Comparison of ENCODE assay signal across 8 mouse cellular contexts in genomic region chr8:124346852-124347523, GRCm38 (mm10).
DNase-seq lines count a peak whose midpoint lies in the region; ATAC-seq and TF ChIP-seq lines count a peak whose summit lies in the region.

No protein-coding gene starts in this region.

- DNase-seq in layer of hippocampus, adult 2 months (ENCODE audit: low spot score in 2 of 2) = peak; percentile 54 to 75
- no peak for DNase-seq in layer of hippocampus, adult 8-10 months (ENCODE audit: low spot score in 2 of 2)
- peak; percentile 65 for DNase-seq in forebrain, embryonic 10.5 days (ENCODE audit: extremely low spot score, low spot score)
- DNase-seq in limb, embryonic 10.5 days (ENCODE audit: low spot score) = peak; percentile 86

- H3K4me1 ChIP-seq in bone marrow macrophage, adult 2 months (ENCODE audit: control insufficient read depth, insufficient read depth, low read length) = no peaks in the 10 kb centered on the region
- peaks cover 15% of the 10 kb centered on the region for H3K4me1 ChIP-seq in forebrain, embryonic 10.5 days
- peaks cover 14% of the 10 kb centered on the region; the same call in 1 of the 2 replicates for H3K4me1 ChIP-seq in hindbrain, embryonic 13.5 days (replicated peaks)
- H3K4me1 ChIP-seq in limb, embryonic 10.5 days = peaks cover 10% of the 10 kb centered on the region
- H3K4me1 ChIP-seq in midbrain, embryonic 13.5 days (replicated peaks) = peaks cover 8% of the 10 kb centered on the region; the same call in 1 of the 2 replicates
- no peaks in the 10 kb centered on the region; the same call in 1 of the 2 replicates for H3K4me1 ChIP-seq in stomach, embryonic 15.5 days

- TF ChIP-seq POLR2A in bone marrow macrophage, adult 2 months (IDR thresholded peaks at IDR 0.05; ENCODE audit: borderline replicate concordance, low read depth, low read length) = no peak

- peak; percentile 94 for TF ChIP-seq CTCF in layer of hippocampus, adult 2 months (conservative IDR thresholded peaks at IDR 0.05)
- peak; percentile 84 for TF ChIP-seq CTCF in bone marrow macrophage, adult 2 months (IDR thresholded peaks at IDR 0.05; ENCODE audit: low read depth, low read length)

- 49% methylated on average over 19 of the region's 19 CpGs for WGBS in forebrain, embryonic 10.5 days
- 48% methylated on average over 19 of the region's 19 CpGs for WGBS in hindbrain, embryonic 13.5 days
- WGBS in limb, embryonic 10.5 days = 42% methylated on average over 19 of the region's 19 CpGs
- whole genome bisulfite sequencing in midbrain, embryonic 13.5 days = 48% methylated on average over 19 of the region's 19 CpGs
- WGBS in stomach, embryonic 15.5 days = 45% methylated on average over 19 of the region's 19 CpGs

- no peak overlapping the region for H3K4me3 ChIP-seq in layer of hippocampus, adult 2 months
- H3K4me3 ChIP-seq in bone marrow macrophage, adult 2 months (ENCODE audit: insufficient read depth, low read length) = no peak overlapping the region
- no peak overlapping the region for H3K4me3 ChIP-seq in forebrain, embryonic 10.5 days
- no peak overlapping the region for H3K4me3 ChIP-seq in hindbrain, embryonic 13.5 days
- H3K4me3 ChIP-seq in limb, embryonic 10.5 days = no peak overlapping the region
- H3K4me3 ChIP-seq in midbrain, embryonic 13.5 days (replicated peaks) = no peak overlapping the region
- H3K4me3 ChIP-seq in stomach, embryonic 15.5 days (replicated peaks) = no peak overlapping the region

- no peaks in the 10 kb centered on the region for H3K27me3 ChIP-seq in forebrain, embryonic 10.5 days (ENCODE audit: poor library complexity, severe bottlenecking)
- H3K27me3 ChIP-seq in hindbrain, embryonic 13.5 days = no peaks in the 10 kb centered on the region
- H3K27me3 ChIP-seq in limb, embryonic 10.5 days (ENCODE audit: low read depth, poor library complexity, severe bottlenecking) = no peaks in the 10 kb centered on the region
- H3K27me3 ChIP-seq in midbrain, embryonic 13.5 days = no peaks in the 10 kb centered on the region
- no peaks in the 10 kb centered on the region for H3K27me3 ChIP-seq in stomach, embryonic 15.5 days (replicated peaks)

- H3K27ac ChIP-seq in layer of hippocampus, adult 2 months = no peak overlapping the region
- no peak overlapping the region for H3K27ac ChIP-seq in bone marrow macrophage, adult 2 months (ENCODE audit: insufficient read depth, low read depth, low read length)
- H3K27ac ChIP-seq in forebrain, embryonic 10.5 days = no peak overlapping the region
- no peak overlapping the region for H3K27ac ChIP-seq in hindbrain, embryonic 13.5 days
- peak overlapping the region; percentile 42 for H3K27ac ChIP-seq in limb, embryonic 10.5 days
- H3K27ac ChIP-seq in midbrain, embryonic 13.5 days = no peak overlapping the region
- peak overlapping the region; percentile 8; the same call in 1 of the 2 replicates for H3K27ac ChIP-seq in stomach, embryonic 15.5 days

- no peak overlapping the region for H3K4me2 ChIP-seq in hindbrain, embryonic 13.5 days
- no peak overlapping the region for H3K4me2 ChIP-seq in midbrain, embryonic 13.5 days (replicated peaks)
- H3K4me2 ChIP-seq in stomach, embryonic 15.5 days = no peak overlapping the region

- peaks cover 36% of the 10 kb centered on the region for H3K36me3 ChIP-seq in forebrain, embryonic 10.5 days (replicated peaks)
- peaks cover 39% of the 10 kb centered on the region for H3K36me3 ChIP-seq in hindbrain, embryonic 13.5 days
- peaks cover 32% of the 10 kb centered on the region for H3K36me3 ChIP-seq in limb, embryonic 10.5 days
- peaks cover 34% of the 10 kb centered on the region for H3K36me3 ChIP-seq in midbrain, embryonic 13.5 days
- peaks cover 16% of the 10 kb centered on the region; the same call in 1 of the 2 replicates for H3K36me3 ChIP-seq in stomach, embryonic 15.5 days

- H3K9ac ChIP-seq in hindbrain, embryonic 13.5 days = no peak overlapping the region
- no peak overlapping the region for H3K9ac ChIP-seq in midbrain, embryonic 13.5 days (replicated peaks)
- no peak overlapping the region for H3K9ac ChIP-seq in stomach, embryonic 15.5 days

- ATAC-seq in hindbrain, embryonic 13.5 days (ENCODE audit: low FRiP score) = 0 out of 2 replicates have a peak, but pooled peaks have one; percentile 43
- peak; percentile 61 for ATAC-seq in midbrain, embryonic 13.5 days
- peak; percentile 24; the same call in 1 of the 2 replicates for ATAC-seq in stomach, embryonic 15.5 days (ENCODE audit: insufficient read depth, low FRiP score, low read depth)

- H3K9me3 ChIP-seq in forebrain, embryonic 10.5 days = no peaks in the 10 kb centered on the region
- no peaks in the 10 kb centered on the region for H3K9me3 ChIP-seq in hindbrain, embryonic 13.5 days
- no peaks in the 10 kb centered on the region for H3K9me3 ChIP-seq in limb, embryonic 10.5 days (replicated peaks)
- H3K9me3 ChIP-seq in midbrain, embryonic 13.5 days = no peaks in the 10 kb centered on the region
- no peaks in the 10 kb centered on the region for H3K9me3 ChIP-seq in stomach, embryonic 15.5 days

Comparison
In these comparisons a context has a peak if more than half of its experiments do, and no peak if none do; other contexts are left out.
1. DNase-seq: peak in layer of hippocampus, adult 2 months (2 of 2), forebrain, embryonic 10.5 days (single experiment) and limb, embryonic 10.5 days (single experiment); none in layer of hippocampus, adult 8-10 months (0 of 2).
2. H3K27ac ChIP-seq: peak in limb, embryonic 10.5 days (single experiment) and stomach, embryonic 15.5 days (single experiment); none in layer of hippocampus, adult 2 months (single experiment), bone marrow macrophage, adult 2 months (single experiment), forebrain, embryonic 10.5 days (single experiment), hindbrain, embryonic 13.5 days (single experiment) and midbrain, embryonic 13.5 days (single experiment).
3. Peak in every context shown above with its lines, with median percentiles within 50 percentile points of each other: ATAC-seq.